13 mouse cellular contexts compared by ENCODE assay signal in the genomic region with DNA sequence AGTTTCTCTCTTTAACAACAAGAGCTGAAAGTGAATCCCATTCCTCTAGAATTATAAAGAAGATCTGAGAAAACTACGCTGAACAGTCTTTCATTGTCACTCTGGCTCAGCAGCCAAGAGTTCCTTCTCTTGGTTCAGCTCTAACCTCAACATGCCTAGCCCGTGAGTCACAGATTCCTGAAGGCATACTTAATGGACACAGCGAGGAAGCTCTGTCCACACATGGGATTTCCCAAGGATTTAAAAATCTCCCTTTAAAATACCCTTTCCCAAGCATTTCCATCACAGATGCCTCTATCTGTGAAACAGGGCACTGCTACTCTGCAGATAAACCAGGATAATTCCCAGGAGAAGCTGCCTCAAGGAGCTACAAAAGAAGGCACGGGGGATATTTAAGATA. TPM values are rescaled to one million over a fixed set of nuclear protein-coding genes. Genes with fewer than 3 reads are reported as not detected.
DNase-seq lines count a peak whose midpoint lies in the region; ATAC-seq and TF ChIP-seq lines count a peak whose summit lies in the region.
"Had no signal": no experiment of that assay in that cellular context is flagged by ENCODE, and none has a peak within 500 bp of the region (broad histone marks: within the 10 kb centered on the region; RNA-seq: fewer than 3 reads in every experiment).

No protein-coding gene starts in this region.

- H3K4me2 ChIP-seq in intestine, embryonic 14.5 days (ENCODE audit: low read length), result no peak overlapping the region
- H3K4me2 ChIP-seq in stomach, postnatal 0 days (replicated peaks; ENCODE audit: low read depth), result no peak overlapping the region
- H3K4me2 ChIP-seq in midbrain, postnatal 0 days (ENCODE audit: low read depth, low read length, poor library complexity, severe bottlenecking), result no peak overlapping the region
- H3K4me2 ChIP-seq: midbrain, embryonic 12.5 days had no signal

- H3K36me3 ChIP-seq in intestine, embryonic 14.5 days (ENCODE audit: control insufficient read depth, insufficient read depth, low read length), result no peaks in the 10 kb centered on the region
- no peaks in the 10 kb centered on the region for H3K36me3 ChIP-seq in stomach, postnatal 0 days (ENCODE audit: control insufficient read depth, insufficient read depth, low read length)
- no peaks in the 10 kb centered on the region for H3K36me3 ChIP-seq in midbrain, postnatal 0 days (ENCODE audit: insufficient read depth, low read length)
- H3K36me3 ChIP-seq: midbrain, embryonic 12.5 days had no signal

- H3K27ac ChIP-seq in intestine, embryonic 14.5 days (ENCODE audit: low read depth), result peak overlapping the region; percentile 1; the same call in 1 of the 2 replicates
- no peak overlapping the region for H3K27ac ChIP-seq in stomach, postnatal 0 days (replicated peaks)
- H3K27ac ChIP-seq in midbrain, postnatal 0 days (ENCODE audit: low read depth, low read length), result no peak overlapping the region
- H3K27ac ChIP-seq: midbrain, embryonic 12.5 days had no signal

- TF ChIP-seq CTCF in stomach, postnatal 0 days (IDR thresholded peaks at IDR 0.05; ENCODE audit: low read depth), result peak; percentile 45
- TF ChIP-seq CTCF in midbrain, postnatal 0 days (IDR thresholded peaks at IDR 0.05), result no peak; the same call in 1 of the 2 replicates

- H3K4me1 ChIP-seq in intestine, embryonic 14.5 days (replicated peaks; ENCODE audit: control insufficient read depth, insufficient read depth, low read length), result no peaks in the 10 kb centered on the region
- no peaks in the 10 kb centered on the region; the same call in 1 of the 2 replicates for H3K4me1 ChIP-seq in stomach, postnatal 0 days (replicated peaks; ENCODE audit: control insufficient read depth, insufficient read depth)
- no peaks in the 10 kb centered on the region for H3K4me1 ChIP-seq in midbrain, postnatal 0 days (ENCODE audit: insufficient read depth, low read length)
- H3K4me1 ChIP-seq: midbrain, embryonic 12.5 days had no signal

- no peaks in the 10 kb centered on the region for H3K27me3 ChIP-seq in intestine, embryonic 14.5 days (replicated peaks; ENCODE audit: control insufficient read depth, insufficient read depth, low read length)
- H3K27me3 ChIP-seq in stomach, postnatal 0 days (ENCODE audit: control insufficient read depth, insufficient read depth, low read length), result no peaks in the 10 kb centered on the region
- H3K27me3 ChIP-seq in midbrain, postnatal 0 days (ENCODE audit: insufficient read depth, low read length), result no peaks in the 10 kb centered on the region
- H3K27me3 ChIP-seq: midbrain, embryonic 12.5 days had no signal

- H3K4me3 ChIP-seq in intestine, embryonic 14.5 days (ENCODE audit: low read depth, low read length), result no peak overlapping the region
- no peak overlapping the region for H3K4me3 ChIP-seq in stomach, postnatal 0 days (ENCODE audit: low read depth, low read length)
- no peak overlapping the region for H3K4me3 ChIP-seq in midbrain, postnatal 0 days (ENCODE audit: low read depth, low read length)
- H3K4me3 ChIP-seq: midbrain, embryonic 12.5 days had no signal

- no peak for TF ChIP-seq EP300 in stomach, postnatal 0 days (optimal IDR thresholded peaks at IDR 0.05)

- 65% methylated on average over 4 of the region's 4 CpGs for WGBS in intestine, embryonic 14.5 days
- 29% methylated on average over 4 of the region's 4 CpGs for WGBS in stomach, postnatal 0 days
- whole genome bisulfite sequencing in midbrain, postnatal 0 days, result 76% methylated on average over 4 of the region's 4 CpGs

- no peak overlapping the region for H3K9ac ChIP-seq in intestine, embryonic 14.5 days (ENCODE audit: low read length)
- H3K9ac ChIP-seq in stomach, postnatal 0 days (ENCODE audit: low read length), result no peak overlapping the region
- H3K9ac ChIP-seq in midbrain, postnatal 0 days (replicated peaks; ENCODE audit: low read length, poor library complexity, severe bottlenecking), result no peak overlapping the region
- H3K9ac ChIP-seq: midbrain, embryonic 12.5 days had no signal

- H3K9me3 ChIP-seq in intestine, embryonic 14.5 days (ENCODE audit: control insufficient read depth, low read length), result no peaks in the 10 kb centered on the region
- no peaks in the 10 kb centered on the region for H3K9me3 ChIP-seq in stomach, postnatal 0 days (ENCODE audit: control insufficient read depth, low read length)
- no peaks in the 10 kb centered on the region for H3K9me3 ChIP-seq in midbrain, postnatal 0 days (ENCODE audit: low read length)
- H3K9me3 ChIP-seq: midbrain, embryonic 12.5 days had no signal

- no peak for ATAC-seq in intestine, embryonic 14.5 days (replicated peaks; ENCODE audit: low FRiP score, low TSS enrichment, low read depth)
- ATAC-seq in stomach, postnatal 0 days (ENCODE audit: low FRiP score, low TSS enrichment), result peak; percentile 81; the same call in 1 of the 2 replicates
- no peak for ATAC-seq in midbrain, postnatal 0 days (ENCODE audit: low FRiP score)
- ATAC-seq in erythroid progenitor cell, adult 5-6 weeks (replicated peaks; ENCODE audit: low FRiP score, poor library complexity, severe bottlenecking), result no peak

- DNase-seq in urinary bladder, postnatal 14 days (ENCODE audit: low spot score), result peak; percentile 50
- DNase-seq in urinary bladder, postnatal 10 days (ENCODE audit: low spot score), result no peak
- DNase-seq in gastrocnemius, postnatal 10 days, result peak; percentile 10
- no peak for DNase-seq in intestine, embryonic 14.5 days (ENCODE audit: low spot score)
- no peak for DNase-seq in stomach, postnatal 0 days (ENCODE audit: low spot score)
- no peak for DNase-seq in midbrain, postnatal 0 days (ENCODE audit: low spot score)
- no peak for DNase-seq in embryo, embryonic 10.5 days (ENCODE audit: low spot score)
- DNase-seq: cerebellum, postnatal 36 days; retina, postnatal 1 day had no signal

RNA-seq across cellular contexts. Expression of a gene that starts 15.0 kb away (rescaled TPM):
- under 1 TPM in 1 of 2 experiments, not detected in 1; 0.35 TPM for total RNA-seq in gastrocnemius, postnatal 10 days (2021)
- polyA plus RNA-seq in intestine, embryonic 14.5 days (2014; fragmentation: Nextera tagmentation; extraction: Ambion mirVana), result 0.42 and 1.1 TPM in 2 replicates
- 0.38 and 0.93 TPM in 2 replicates for polyA plus RNA-seq in stomach, postnatal 0 days (2015; fragmentation: Nextera tagmentation; extraction: Ambion mirVana)
- total RNA-seq in midbrain, postnatal 0 days (2014; rRNA removed), result not detected in 2 replicates
- polyA plus RNA-seq in midbrain, postnatal 0 days (2015; fragmentation: Nextera tagmentation; extraction: Ambion mirVana), result 0.56 and 0.78 TPM in 2 replicates
- not detected in 2 replicates for total RNA-seq in erythroid progenitor cell, adult 5-6 weeks (2015; ENCODE audit: low replicate concordance)
- total RNA-seq in erythroid progenitor cell, adult 5-6 weeks (2017; ENCODE audit: low replicate concordance), result not detected in 2 replicates
- polyA plus RNA-seq: midbrain, embryonic 12.5 days had no signal

RNA-seq across cellular contexts. Expression of a gene that starts 27.6 kb away (rescaled TPM):
- total RNA-seq in gastrocnemius, postnatal 10 days (2021), result under 1 TPM in 1 of 2 experiments, not detected in 1; 0.25 TPM
- not detected in 2 replicates for polyA plus RNA-seq in intestine, embryonic 14.5 days (2014; fragmentation: Nextera tagmentation; extraction: Ambion mirVana)
- 0.15 and 0.16 TPM in 2 replicates for polyA plus RNA-seq in stomach, postnatal 0 days (2015; fragmentation: Nextera tagmentation; extraction: Ambion mirVana)
- total RNA-seq in midbrain, postnatal 0 days (2014; rRNA removed), result not detected in 2 replicates
- 0.14 TPM in 1 of 2 replicates, not detected in the other for polyA plus RNA-seq in midbrain, postnatal 0 days (2015; fragmentation: Nextera tagmentation; extraction: Ambion mirVana)
- 2.9 TPM in 1 of 2 replicates, not detected in the other for total RNA-seq in erythroid progenitor cell, adult 5-6 weeks (2015; ENCODE audit: low replicate concordance)
- 1.1 TPM in 1 of 2 replicates, not detected in the other for total RNA-seq in erythroid progenitor cell, adult 5-6 weeks (2017; ENCODE audit: low replicate concordance)
- total RNA-seq: gastrocnemius, postnatal 36 days; left cerebral cortex, adult 8-10 months had no signal
- polyA plus RNA-seq: midbrain, embryonic 12.5 days had no signal

RNA-seq across cellular contexts. Expression of a gene that starts 54.9 kb away (rescaled TPM):
- 10 to 100 TPM; 13.5 to 17.0 TPM for total RNA-seq in gastrocnemius, postnatal 10 days (2021)
- polyA plus RNA-seq in intestine, embryonic 14.5 days (2014; fragmentation: Nextera tagmentation; extraction: Ambion mirVana), result 46.8 and 49.7 TPM in 2 replicates
- polyA plus RNA-seq in stomach, postnatal 0 days (2015; fragmentation: Nextera tagmentation; extraction: Ambion mirVana), result 44.2 and 45.5 TPM in 2 replicates
- 87.4 and 90.9 TPM in 2 replicates for total RNA-seq in midbrain, postnatal 0 days (2014; rRNA removed)
- polyA plus RNA-seq in midbrain, postnatal 0 days (2015; fragmentation: Nextera tagmentation; extraction: Ambion mirVana), result 54.6 and 54.9 TPM in 2 replicates
- total RNA-seq in erythroid progenitor cell, adult 5-6 weeks (2015; ENCODE audit: low replicate concordance), result not detected in 2 replicates
- 3.7 and 6.5 TPM in 2 replicates for total RNA-seq in erythroid progenitor cell, adult 5-6 weeks (2017; ENCODE audit: low replicate concordance)

Comparison
In these comparisons a context has a peak if more than half of its experiments do, and no peak if none do; other contexts are left out.
1. DNase-seq: peak in urinary bladder, postnatal 14 days (single experiment) and gastrocnemius, postnatal 10 days (single experiment); none in urinary bladder, postnatal 10 days (single experiment), intestine, embryonic 14.5 days (single experiment), stomach, postnatal 0 days (single experiment), midbrain, postnatal 0 days (single experiment) and embryo, embryonic 10.5 days (single experiment).